Mouse (Mus musculus): ENCODE data around the gene Ptprr.

The Ptprr gene

DNA sequence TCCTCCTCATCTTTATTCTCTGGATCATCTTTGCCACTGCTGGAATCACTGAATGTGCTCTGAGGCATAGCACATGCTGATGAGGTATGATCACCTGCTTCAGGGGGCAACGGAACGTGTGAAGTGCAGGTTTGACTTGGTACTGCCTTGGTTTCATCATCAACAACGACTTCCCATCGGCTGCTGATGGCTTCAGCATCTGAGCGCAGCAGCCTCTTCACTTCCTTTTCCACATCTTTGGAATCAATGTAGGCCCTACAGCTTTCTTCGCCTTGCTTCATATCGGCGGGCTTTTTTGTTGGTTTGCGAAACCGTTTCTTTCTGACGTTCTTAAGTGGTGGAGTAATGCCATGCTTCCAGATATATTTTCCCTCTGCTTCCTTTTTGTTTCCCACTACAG, 94.9 kb downstream of the Ptprr start:
- in situ Hi-C loops (cut with MboI; ENCODE audit: low pct_unique_long_range_greater_than_20kb in 1 of 2, low sequenced_read_pairs in 2 of 2, unreplicated experiment in 1 of 2) = no loop called here

DNA sequence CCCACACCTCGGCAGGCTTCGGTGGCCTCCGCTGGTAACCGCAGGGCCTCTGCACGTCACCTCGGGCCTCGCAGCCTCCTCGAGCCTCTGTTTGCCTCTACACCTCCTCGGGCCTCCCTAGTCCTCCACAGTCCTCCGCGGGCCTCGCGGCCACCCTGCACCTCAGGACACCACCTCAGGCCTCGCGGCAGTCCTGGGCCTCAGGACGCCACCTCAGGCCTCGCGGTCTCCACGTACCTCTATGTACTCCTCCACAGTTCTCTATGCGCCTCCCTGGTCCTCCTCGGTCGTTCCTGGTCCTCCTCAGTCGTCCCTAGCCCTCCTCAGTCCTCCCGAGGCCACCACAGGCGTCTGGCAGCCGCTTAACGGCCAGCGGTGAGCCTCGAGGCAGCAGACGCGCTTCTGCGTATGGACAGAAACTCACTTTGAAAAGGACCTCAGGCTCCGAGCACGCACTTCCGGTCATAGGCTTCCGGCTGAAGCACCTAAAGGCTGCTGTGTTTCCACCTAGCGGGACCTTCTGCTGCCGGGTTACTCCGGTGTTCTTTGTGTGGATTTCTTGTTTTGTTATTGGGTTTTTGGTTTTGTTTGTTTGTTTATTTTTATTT, 96.0 kb downstream of the Ptprr start, which contains the start of gene 4933416C03Rik:
Gene 4933416C03Rik (minus strand): TSS at position 51 of the 608 bp plus-strand sequence.
- in situ Hi-C loops (cut with MboI; ENCODE audit: low pct_unique_long_range_greater_than_20kb in 1 of 2, low sequenced_read_pairs in 2 of 2, unreplicated experiment in 1 of 2) = no loop called here

- in situ Hi-C loops (cut with MboI; ENCODE audit: low pct_unique_long_range_greater_than_20kb in 1 of 2, low sequenced_read_pairs in 2 of 2, unreplicated experiment in 1 of 2) = no loop called here
Measured at GRCm38 (mm10) chr10:116115881-116116677, 98.1 kb downstream of the Ptprr start.

DNA sequence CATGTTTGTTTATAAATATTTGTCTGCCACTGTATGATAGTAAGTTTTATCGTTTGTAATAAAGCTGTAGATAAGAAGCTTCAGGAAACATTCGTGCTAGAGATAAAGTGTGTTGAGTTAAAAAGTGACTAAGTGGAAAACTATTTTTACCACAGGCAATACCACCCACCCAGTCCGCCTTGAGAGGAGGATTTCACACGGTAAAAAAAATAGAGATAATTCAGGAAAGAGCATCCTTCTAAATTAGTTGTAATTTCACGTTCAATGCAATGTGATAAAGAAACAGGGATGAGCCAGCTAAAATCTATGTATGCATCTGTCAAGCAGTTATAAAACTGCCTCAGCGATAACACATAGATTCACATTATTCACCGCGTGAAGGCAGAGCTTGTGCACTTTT, 99.0 kb downstream of the Ptprr start:
- in situ Hi-C loops (cut with MboI; ENCODE audit: low pct_unique_long_range_greater_than_20kb in 1 of 2, low sequenced_read_pairs in 2 of 2, unreplicated experiment in 1 of 2) = no loop called here

- in situ Hi-C loops (cut with MboI; ENCODE audit: low pct_unique_long_range_greater_than_20kb in 1 of 2, low sequenced_read_pairs in 2 of 2, unreplicated experiment in 1 of 2) = no loop called here
Measured at GRCm38 (mm10) chr10:116121463-116121862, 103.5 kb downstream of the Ptprr start.

DNA sequence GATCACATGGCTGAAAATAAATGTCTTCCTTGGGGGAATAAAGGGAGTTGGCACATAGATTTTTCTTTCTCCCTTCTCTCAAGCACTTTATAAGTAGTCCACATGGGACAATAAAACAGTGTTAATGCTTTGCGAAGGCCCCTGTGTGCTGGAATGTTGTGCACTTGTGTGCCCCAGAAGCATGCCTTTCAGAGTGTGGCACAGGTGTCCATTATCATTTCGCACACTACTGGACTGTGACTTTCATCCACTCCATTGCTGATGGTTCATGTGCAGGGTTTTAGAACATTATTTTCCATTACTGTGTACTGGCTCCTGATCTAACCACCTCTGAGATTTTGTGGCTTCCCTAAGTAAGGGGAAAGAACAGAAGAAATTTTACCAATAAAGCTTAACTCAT, 105.8 kb downstream of the Ptprr start:
- in situ Hi-C loops (cut with MboI; ENCODE audit: low pct_unique_long_range_greater_than_20kb in 1 of 2, low sequenced_read_pairs in 2 of 2, unreplicated experiment in 1 of 2) = no loop called here

GRCm38 (mm10) chr10:116125364-116125763, 107.4 kb downstream of the Ptprr start:
- in situ Hi-C loops (cut with MboI; ENCODE audit: low pct_unique_long_range_greater_than_20kb in 1 of 2, low sequenced_read_pairs in 2 of 2, unreplicated experiment in 1 of 2) = no loop called here

- in situ Hi-C loops (cut with MboI; ENCODE audit: low pct_unique_long_range_greater_than_20kb in 1 of 2, low sequenced_read_pairs in 2 of 2, unreplicated experiment in 1 of 2) = no loop called here
Measured at GRCm38 (mm10) chr10:116130401-116130800, 112.4 kb downstream of the Ptprr start.

DNA sequence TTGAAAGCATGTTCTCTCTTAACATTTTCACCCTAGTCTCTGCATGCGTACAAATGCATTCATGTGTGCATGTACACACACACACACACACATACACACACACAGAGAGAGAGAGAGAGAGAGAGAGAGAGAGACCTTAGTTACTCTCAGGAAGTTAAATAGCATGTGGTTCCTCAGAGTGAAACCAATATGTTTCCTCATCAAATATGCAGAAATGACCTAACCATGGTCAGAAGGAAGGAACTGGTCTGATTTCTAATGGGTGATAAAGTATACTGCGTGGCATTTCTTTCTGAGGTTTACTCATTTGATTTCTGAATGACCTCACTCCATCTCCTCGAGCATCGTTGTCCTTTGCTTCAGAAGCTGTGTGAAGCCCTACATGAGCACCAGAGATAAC, 113.2 kb downstream of the Ptprr start:
- in situ Hi-C loops (cut with MboI; ENCODE audit: low pct_unique_long_range_greater_than_20kb in 1 of 2, low sequenced_read_pairs in 2 of 2, unreplicated experiment in 1 of 2) = no loop called here

GRCm38 (mm10) chr10:116132233-116132632, 114.2 kb downstream of the Ptprr start:
- in situ Hi-C loops (cut with MboI; ENCODE audit: low pct_unique_long_range_greater_than_20kb in 1 of 2, low sequenced_read_pairs in 2 of 2, unreplicated experiment in 1 of 2) = no loop called here

GRCm38 (mm10) chr10:116135187-116135586, 117.2 kb downstream of the Ptprr start:
- in situ Hi-C loops (cut with MboI; ENCODE audit: low pct_unique_long_range_greater_than_20kb in 1 of 2, low sequenced_read_pairs in 2 of 2, unreplicated experiment in 1 of 2) = no loop called here

DNA sequence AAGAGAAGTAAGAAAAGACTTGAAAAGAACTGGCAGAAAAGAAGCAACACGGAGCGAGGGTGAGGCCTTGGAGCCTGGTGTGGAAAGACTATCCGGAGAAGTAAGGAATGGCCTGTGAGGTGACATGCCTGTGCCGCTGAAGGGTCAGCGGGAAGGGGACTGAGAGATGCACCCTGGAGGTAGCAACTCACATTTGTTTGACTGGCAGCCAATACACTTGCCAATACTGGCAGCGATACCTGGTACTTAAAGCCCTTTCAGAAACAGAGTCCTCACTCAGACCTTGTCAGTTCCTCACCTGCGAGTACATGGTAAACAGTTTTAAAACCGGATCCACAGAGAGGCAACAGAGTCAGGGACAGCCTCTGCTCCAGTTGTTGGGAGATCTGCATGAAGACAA, 122.2 kb downstream of the Ptprr start:
- in situ Hi-C loops (cut with MboI; ENCODE audit: low pct_unique_long_range_greater_than_20kb in 1 of 2, low sequenced_read_pairs in 2 of 2, unreplicated experiment in 1 of 2) = no loop called here

GRCm38 (mm10) chr10:116143684-116144083, 125.7 kb downstream of the Ptprr start:
- in situ Hi-C loops (cut with MboI; ENCODE audit: low pct_unique_long_range_greater_than_20kb in 1 of 2, low sequenced_read_pairs in 2 of 2, unreplicated experiment in 1 of 2) = no loop called here

DNA sequence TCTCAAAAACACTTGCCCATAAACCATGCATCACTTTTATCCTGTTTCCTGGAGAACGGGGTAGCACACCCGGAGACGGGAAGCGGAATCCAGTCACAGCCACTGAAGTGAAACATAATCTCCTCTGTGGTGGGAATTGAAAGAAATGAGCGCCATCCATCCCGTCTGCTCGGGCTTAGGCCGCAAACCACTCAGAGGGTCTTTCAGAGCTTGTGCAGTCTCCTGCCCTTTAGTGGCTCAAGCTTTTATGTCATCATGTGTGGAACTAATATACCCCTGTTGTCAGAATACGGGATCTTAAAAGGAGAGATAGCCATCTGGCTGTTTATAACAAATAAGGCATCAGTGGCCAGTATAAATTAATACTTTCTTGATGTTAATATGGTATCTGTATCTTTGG, 128.1 kb downstream of the Ptprr start:
- in situ Hi-C loops (cut with MboI; ENCODE audit: low pct_unique_long_range_greater_than_20kb in 1 of 2, low sequenced_read_pairs in 2 of 2, unreplicated experiment in 1 of 2) = no loop called here

DNA sequence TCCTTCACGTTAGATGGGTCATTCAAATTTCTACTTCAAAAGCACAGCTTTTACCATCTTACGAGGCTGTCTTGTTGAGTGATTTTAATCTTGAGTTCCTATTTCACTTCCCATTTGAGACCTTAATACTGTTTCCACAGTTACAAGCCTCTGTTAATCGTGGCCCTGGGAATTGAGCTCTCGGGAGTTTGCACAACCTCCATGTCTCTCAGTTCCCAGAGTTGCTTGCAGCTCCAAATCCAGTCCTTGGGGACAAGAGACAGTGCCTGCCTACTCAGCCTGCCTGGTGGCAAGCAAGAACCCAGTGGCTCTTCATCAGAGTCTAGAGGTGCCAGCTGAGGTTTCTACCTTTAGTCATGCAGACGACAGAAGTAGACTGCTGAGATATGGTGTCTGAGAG, 136.7 kb downstream of the Ptprr start:
- in situ Hi-C loops (cut with MboI; ENCODE audit: low pct_unique_long_range_greater_than_20kb in 1 of 2, low sequenced_read_pairs in 2 of 2, unreplicated experiment in 1 of 2) = no loop called here

DNA sequence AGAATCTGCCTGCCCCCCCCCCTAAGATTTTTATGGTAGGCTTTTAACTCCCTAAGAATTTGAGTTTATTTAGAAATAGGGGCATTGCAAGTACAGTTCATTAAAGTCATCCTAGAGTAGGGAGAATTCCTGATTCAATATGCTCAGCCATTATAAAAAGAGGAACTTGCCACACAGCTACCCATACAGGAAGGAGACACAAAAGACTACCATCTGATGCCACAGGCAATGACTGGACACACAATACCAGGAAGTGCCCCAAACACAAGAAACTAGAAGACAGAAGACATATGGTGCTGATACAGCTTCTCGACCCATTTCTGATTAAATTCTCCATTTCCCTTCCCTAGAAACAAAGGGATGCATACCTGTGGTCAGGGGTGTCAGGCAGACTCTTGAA, 138.7 kb downstream of the Ptprr start:
- in situ Hi-C loops (cut with MboI; ENCODE audit: low pct_unique_long_range_greater_than_20kb in 1 of 2, low sequenced_read_pairs in 2 of 2, unreplicated experiment in 1 of 2) = no loop called here

GRCm38 (mm10) chr10:116162338-116162737, 144.3 kb downstream of the Ptprr start:
- in situ Hi-C loops (cut with MboI; ENCODE audit: low pct_unique_long_range_greater_than_20kb in 1 of 2, low sequenced_read_pairs in 2 of 2, unreplicated experiment in 1 of 2) = no loop called here

GRCm38 (mm10) chr10:116175324-116175883, 157.4 kb downstream of the Ptprr start:
- in situ Hi-C loops (cut with MboI; ENCODE audit: low pct_unique_long_range_greater_than_20kb in 1 of 2, low sequenced_read_pairs in 2 of 2, unreplicated experiment in 1 of 2) = no loop called here

DNA sequence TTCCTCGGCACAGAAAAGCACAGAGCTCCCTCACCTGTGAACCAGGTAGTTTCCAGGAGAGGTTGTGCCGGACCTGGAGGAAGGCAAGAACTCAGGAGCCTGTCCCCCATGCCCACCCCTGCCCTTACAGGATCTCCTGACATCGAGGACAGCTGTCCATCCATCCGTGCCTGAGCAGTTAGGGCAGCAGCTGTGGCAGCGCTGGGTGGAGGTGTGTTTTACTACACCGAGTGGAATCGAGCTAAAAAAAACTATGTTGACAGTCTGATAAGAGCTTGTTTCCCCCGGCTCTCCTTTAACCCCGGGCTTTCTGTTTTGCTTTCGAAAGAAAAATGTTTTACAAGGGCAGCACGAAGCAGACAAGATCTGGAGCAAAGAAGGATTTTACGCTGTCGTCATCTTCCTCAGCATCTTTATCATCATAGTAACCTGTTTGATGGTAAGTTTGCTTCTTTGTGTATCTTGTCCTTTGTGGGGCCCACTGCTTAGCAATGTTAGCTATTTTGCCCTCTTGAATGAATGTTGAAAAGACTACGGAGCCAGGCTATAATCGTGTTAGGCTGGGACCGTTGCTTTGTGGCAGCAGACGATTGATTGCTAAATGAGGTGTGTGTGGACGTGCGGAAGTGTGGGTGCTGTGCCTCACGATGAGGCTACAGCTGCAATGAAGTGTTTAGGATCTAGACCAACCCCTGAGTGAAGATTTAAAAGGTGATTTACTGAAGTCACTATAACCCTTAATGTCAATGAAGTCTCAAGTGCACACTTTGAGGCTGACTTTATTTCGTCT, 159.6 kb downstream of the Ptprr start:
- in situ Hi-C loops (cut with MboI; ENCODE audit: low pct_unique_long_range_greater_than_20kb in 1 of 2, low sequenced_read_pairs in 2 of 2, unreplicated experiment in 1 of 2) = no loop called here
